Mouse (Mus musculus) heart, adult 8-10 months (tissue): ENCODE data around the gene Itgal. TPM values are rescaled to one million over a fixed set of nuclear protein-coding genes. Genes with fewer than 3 reads are reported as not detected.
A peak's percentile ranks its signal among the peaks of the same experiment; 100 is the strongest.
"Not testable (repeated sequence)": the region's sequence is repeated elsewhere in the genome, so short reads cannot be mapped to it uniquely, and the experiment has no call there.

Experiments used
- DNase-seq: peaks from one replicate; pipeline ENCODE4 v3.0.0; 2022; ENCODE audit warnings: low spot score
- total RNA-seq, 4 experiments: library from RNA; stranded (reverse); gene quantifications; 2 replicates each; pipeline ENCODE4 v1.2.4; 2022

Gene Itgal
- total RNA-seq, result 1 to 10 TPM; 1.1 to 2.0 (median 1.6) TPM

DNA sequence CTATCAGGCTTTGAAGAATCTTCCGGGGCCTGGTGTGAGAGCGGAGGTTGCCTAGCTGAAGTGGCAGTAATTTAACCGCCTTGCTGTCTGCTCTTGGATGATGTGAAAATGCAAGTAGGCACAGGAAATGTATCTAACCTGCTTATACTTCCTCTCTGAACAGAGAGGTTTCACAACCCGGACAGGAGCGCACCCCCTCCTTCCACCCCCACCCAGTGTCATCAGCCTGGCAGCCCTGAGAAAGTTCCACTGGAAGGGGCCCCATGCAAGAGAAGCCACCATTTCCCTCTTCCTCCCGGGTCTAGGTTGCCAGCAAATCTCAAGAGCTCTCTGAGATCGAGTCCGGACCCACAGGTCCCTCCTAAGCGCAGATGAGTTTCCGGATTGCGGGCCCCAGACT lies at the start of gene Itgal:
TSS of gene Itgal (plus strand) at position 163 of the 400 bp plus-strand sequence.
- DNase-seq, result no peak

DNA sequence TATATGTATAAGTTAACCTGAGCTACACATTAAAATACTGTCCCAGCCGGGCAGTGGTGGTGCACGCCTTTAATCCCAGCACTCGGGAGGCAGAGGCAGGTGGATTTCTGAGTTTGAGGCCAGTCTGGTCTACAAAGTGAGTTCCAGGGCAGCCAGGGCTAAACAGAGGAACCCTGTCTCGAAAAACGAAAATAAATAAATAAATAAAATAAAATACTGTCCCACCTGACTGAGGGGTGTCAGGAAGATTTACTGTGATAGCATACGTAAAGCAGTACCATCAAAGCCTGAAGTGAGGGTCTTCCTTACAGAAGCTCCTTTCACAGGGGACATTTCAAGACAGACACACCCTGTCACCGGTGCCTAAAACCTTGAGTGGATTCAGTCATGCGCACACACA lies 45.5 kb upstream of the Itgal start:
- not testable (repeated sequence) for DNase-seq

DNA sequence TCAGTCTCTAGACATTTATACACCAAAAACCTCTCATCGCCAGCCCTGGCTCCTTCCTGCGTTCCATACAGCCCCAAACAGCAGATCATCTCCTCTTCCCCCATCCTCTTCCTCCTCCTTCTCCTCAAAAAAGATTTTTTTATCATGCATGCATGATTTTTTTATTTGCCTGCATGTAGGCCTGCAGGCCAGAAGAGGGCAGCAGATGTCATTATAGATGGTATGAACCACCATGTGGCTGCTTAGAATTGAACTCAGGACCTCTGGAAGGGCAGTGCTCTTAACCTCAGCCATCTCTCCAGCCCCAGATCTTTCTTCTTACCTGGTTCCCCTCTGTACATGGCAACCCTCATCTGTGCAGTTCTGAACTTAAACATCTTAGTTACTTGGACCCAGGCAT lies 43.6 kb upstream of the Itgal start:
- DNase-seq, result no peak

DNA sequence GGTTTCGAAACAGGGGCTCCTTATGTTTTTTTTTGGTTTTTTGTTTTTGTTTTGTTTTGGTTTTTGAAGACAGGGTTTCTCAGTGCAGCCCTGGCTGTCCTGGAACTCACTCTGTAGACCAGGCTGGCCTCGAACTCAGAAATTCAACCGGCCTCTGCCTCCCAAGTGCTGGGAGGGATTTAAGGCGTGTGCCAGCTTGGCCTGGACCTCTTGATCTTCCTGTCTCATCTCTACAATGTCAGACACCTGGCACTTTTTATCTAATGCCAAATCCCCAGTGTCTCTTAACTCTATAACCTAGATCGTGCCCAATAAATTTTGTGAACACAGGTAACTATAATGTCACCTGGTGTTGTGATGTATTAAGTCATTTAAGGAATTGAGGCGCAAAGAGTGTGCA lies 42.7 kb upstream of the Itgal start:
- DNase-seq, result no peak

DNA sequence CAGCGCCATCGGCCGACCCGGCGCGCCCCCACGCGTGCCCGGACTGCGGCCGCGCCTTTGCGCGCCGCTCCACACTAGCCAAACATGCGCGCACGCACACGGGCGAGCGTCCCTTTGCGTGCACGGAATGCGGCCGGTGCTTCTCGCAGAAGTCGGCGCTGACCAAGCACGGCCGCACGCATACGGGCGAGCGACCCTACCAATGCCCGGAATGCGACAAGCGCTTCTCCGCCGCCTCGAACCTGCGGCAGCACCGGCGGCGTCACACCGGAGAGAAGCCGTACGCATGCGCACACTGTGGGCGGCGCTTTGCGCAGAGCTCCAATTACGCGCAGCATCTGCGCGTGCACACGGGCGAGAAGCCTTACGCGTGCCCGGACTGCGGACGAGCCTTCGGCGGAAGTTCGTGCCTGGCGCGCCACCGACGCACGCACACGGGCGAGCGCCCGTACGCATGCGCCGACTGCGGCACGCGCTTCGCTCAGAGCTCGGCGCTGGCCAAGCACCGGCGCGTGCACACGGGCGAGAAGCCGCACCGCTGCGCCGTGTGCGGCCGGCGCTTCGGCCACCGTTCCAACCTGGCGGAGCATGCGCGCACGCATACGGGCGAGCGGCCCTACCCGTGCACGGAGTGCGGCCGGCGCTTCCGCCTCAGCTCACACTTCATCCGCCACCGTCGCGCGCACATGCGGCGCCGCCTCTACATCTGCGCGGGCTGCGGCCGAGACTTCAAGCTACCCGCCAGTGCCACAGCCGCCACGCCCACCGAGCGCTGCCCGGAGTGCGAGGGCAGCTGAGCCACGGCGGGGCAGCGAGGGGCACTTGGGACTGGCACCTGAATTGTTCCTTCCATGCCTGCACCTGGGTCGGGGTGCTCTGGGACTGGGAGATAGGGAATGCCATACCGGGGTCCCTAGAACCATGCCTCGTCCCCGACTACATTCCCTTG lies 42.0 kb upstream of the Itgal start:
- DNase-seq, result peak; percentile 91

DNA sequence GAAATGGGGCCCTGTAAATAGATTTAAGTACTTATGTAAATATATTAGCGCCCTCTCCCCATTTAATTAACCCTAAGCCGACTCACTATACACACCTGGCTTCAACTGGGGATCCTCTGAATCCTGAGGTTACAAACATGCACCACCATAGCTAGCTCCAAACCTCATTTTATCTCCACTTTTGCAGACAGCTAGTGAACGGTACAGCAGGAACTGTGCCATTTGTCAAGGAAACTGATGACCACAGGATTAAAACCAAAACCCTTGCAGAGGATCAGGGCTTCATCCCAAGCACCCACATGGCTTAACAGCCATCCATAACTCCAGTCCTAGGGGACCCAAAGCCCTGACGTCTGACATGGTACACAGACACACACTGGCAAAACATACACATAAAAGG lies 41.1 kb upstream of the Itgal start:
- DNase-seq, result no peak

DNA sequence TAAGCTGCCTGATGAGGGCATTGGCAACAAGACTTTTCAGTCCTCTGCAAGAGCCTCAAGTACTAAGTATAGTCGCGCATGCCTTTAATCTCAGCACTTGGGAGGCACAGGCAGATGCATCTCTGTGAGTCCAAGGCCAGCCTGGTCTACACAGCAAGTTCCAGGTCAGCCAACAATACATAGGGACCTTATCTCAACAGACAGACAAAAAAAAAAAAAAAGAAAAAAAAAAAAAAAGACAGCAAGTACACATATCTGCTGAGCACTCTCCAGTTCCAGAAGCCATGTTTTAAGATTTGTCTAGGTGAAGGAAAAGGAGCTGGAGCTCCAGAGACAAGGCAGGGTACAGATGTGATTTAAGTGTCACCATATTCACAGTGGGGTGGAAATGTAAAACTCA lies 40.1 kb upstream of the Itgal start:
- no peak for DNase-seq

DNA sequence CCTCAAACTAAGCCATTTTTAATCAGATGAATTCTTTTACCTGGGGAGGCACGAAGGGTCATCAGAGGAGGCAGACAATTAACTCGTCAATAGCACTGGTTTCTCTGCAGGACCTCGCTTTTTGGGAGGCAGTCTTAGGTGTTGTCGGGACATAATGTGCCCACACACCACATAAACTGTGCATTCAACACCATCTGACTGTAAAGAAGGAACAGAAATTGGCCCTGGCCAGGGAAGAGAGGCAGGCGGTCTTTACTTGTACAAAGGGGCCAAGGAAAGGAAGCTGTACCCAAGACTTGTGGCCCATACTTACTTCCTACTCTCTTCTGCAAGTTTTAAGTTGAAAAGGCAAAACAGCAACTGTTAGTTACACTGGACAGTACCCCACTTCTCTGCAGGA lies 39.5 kb upstream of the Itgal start:
- DNase-seq, result no peak

DNA sequence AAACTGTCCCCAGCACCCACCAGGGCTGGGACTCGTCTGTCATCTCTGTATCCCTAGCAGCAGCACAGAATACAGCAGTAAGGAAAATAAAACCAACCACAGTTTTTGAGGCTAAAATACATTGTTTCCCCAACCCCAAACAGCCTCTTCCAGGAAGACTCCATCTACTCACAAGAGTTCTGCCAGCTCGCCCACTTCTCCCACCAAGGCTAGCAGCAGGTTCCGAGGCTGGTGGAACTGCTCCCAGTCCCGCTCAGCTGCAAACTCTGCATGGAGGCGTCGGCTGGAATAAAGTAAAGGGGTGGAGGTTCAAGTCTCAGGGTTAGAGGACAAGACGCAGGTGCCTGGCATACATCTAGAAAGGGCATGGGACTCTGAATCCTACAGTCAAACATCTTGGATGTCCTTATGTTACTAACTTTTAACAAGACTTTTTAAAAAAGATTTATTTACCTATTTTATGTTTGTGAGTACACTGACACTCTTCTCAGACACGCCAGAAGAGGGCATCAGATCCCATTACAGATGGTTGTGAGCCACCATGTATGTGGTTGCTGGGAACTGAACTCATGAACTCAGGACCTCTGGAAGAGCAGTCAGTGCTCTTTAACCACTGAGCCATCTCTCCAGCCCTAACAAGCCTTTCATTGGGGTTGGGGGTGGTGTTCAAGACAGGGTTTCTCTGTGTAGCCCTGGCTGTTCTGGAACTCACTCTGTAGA lies 36.7 kb upstream of the Itgal start:
- DNase-seq, result no peak

DNA sequence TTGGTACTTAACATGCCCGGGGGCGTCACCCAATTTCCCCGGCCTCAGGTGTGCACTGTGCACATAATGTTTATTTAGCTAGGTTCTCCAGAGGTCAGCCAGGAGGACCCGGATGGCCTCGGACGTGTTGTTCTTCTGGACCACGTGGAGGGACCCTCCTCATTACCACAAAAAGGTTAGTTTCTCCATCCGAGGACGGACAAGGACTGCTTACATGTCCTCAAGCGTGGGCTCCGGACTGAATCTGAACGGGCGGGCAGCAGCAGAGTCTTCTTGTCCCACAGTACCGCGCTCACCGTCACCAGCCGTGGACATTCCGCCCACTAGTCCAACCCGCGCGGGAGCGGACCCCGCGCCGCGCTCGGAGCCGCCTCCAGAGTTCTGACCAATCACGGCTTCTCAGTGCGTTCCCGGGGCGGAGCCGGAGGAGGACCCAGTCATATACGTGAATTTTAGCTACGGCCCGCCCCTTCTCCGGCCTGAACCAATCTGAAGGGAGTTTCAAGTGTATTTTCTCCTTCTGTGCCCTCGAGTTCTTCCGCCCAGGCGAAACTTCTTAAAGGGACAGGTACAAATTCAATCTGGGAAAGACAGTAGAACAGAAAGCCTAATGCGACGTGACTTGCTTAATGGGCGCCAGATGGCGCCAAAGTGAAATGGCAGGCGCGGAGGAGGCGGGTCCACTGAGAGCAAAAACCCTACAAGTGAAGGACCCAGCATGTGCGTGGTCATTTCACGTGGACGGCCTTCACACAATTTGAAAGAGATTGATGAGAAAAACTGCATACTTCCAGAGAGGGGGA lies 35.5 kb upstream of the Itgal start, which contains the start of gene Dctpp1:
TSS of gene Dctpp1 (minus strand) at position 401 of the 803 bp plus-strand sequence.
- peak; percentile 99 for DNase-seq

DNA sequence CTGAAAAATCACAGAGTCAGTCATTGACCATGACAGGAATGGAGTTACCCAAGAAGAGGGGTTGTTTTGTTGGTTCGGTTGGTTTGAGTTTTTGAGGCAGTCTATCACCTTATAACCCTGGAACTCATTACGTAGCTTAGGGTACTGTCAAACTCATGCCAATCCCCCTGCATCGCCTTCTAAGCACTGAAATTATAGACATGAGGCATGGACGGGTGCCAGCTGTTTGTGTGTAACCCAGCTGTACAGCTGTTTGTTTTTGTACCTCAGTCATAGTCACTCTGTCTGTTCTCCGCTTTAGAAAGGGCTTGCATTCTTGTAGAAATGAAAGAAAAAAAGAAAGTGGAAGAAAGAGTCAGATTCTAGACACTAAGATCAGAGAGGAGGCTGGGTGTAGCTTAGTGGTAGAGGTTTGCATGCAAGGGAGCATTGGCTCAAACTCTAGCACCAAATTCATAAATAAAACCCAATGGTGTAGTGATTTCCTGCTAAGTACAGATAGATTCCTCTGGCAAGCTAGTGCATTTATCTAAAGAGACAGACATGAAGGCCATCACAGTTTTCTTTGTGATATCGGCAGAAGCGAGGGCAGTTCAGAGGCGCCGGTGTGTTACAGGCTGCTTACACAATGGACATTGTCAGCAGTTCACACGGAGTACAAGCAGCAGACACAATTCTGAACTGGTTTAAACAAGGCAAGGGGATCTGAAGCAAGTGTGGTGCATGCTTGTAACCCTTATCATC lies 33.7 kb upstream of the Itgal start:
- no peak for DNase-seq

DNA sequence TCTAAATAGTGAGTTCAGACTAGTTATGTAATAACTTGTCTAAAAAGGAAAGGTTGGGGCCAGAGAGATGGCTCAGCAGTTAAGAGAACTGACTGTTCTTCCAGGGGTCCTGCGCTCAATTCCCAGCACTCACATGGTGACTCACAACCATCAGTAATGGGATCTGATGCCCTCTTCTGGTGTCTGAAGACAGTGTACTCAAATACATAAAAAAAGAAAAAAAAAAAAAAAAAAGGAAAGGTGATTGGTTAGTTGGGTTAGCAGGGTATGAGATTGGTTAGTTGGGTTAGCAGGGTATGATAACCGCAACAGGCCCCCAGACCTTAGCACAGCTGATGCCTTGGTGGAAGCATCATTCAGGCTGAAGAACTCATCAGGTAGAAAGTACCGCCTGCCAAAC lies 32.5 kb upstream of the Itgal start:
- no peak for DNase-seq

DNA sequence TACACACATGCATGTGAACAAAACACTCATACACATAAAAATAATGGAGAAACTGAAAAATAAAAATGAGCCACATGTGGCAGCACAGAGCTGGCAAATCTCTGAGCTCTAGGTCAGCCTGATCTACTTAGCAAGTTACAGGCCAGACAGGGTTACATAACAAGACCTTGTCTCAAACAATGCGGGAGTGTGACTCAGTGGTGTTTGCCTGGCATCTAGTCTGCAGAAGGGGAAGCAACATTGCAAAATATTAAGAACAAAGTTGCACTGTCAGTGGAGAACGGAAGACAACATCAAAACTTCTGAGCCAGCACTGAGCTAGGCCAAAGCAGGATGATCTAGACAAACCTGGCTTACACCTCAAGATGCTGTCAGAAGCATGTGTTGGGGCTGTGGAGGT lies 25.8 kb upstream of the Itgal start:
- DNase-seq, result no peak

DNA sequence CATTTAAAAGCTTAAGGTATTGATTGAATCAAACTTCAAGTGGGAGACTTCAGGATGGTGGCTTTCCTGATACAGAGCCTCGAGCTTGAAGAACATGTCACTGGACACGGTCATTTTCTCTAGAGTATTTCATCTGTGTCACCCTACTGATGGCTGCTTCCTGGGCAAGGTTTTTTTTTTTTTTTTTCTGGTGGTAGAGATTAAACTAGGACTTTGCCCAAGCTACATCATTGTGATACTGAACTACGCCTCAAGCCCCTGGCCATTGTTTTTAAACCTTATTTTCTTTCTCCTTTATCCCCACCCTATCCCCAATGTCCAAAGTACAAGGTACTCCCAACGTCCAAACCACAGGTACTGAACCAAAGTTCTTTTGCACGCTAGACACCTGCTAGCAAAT lies 25.4 kb upstream of the Itgal start:
- DNase-seq, result no peak

DNA sequence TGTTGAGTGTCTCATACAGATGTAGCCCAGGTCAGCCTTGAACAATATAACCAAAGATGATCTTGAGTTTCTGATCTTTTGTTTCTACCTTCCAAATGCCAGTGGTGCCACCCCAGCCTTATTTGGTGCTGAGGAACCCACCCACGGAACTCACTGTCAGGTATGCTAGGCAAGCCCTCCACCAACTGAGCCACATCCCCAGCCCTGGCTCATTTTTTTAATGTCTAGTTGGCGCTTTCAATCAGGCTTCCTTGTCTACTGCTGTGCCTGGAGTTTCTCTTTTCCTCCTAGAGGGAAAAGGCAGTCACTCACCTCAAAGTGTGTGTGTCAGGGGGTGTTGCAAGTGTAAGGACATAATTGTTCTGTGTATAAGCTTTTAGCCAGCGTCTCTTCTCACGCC lies 25.0 kb upstream of the Itgal start:
- no peak for DNase-seq

DNA sequence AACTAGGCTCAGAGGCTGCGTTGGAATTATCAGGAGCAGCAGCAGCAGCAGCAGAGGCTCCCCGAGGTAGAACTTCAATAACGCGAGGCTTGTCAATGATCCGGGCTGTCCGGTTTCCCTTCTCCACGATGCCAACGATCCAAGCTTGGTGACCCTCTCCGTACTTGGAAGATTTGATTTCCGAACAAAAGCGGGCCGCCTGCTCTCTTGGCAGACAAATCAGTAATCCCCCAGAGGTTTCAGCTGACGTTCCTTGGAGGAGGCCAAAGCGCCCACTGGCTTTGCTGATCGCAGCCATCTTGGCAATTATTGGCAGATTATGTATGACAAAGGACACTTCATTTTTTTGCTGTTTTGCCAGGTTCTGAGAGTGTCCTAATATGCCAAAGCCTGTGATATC lies 23.5 kb upstream of the Itgal start:
- no peak for DNase-seq

DNA sequence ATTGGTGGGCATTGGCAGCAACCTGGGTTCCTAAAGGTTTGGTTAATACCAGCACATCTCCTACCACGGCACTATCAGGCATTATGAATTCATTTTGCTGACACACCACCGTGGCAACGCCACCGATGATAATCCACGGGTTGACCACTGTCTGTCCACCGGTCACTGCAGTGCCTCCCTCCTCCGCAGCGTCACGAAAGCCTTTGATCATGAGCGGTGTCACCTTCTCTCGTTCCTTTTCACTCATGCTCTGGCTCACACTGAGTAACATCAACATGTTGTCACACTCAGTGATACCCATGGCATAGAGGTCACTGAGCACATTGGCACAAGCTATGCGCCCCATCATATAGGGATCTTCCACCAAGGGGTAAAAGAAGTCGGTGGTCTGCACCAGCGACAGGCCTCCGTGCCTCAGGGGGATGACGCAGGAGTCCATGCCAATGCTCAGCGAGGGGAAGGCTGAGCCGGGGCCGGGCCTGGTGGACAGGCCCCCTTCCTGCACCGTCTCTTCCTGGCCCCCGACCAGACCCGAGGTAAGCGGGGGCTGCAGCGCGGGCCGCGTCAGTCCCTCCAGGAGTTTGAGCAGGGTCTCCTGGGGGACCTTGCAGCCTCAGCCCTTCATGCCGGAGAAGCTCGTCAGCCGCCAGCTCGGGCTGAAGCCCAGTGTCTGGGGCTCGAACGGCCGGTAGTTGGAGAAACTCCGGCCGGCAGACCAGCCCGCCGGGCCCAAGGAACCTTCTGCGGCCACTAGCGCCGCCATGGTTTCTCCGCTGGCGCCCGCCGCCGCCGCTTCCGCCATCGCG lies 22.7 kb upstream of the Itgal start:
- no peak for DNase-seq

DNA sequence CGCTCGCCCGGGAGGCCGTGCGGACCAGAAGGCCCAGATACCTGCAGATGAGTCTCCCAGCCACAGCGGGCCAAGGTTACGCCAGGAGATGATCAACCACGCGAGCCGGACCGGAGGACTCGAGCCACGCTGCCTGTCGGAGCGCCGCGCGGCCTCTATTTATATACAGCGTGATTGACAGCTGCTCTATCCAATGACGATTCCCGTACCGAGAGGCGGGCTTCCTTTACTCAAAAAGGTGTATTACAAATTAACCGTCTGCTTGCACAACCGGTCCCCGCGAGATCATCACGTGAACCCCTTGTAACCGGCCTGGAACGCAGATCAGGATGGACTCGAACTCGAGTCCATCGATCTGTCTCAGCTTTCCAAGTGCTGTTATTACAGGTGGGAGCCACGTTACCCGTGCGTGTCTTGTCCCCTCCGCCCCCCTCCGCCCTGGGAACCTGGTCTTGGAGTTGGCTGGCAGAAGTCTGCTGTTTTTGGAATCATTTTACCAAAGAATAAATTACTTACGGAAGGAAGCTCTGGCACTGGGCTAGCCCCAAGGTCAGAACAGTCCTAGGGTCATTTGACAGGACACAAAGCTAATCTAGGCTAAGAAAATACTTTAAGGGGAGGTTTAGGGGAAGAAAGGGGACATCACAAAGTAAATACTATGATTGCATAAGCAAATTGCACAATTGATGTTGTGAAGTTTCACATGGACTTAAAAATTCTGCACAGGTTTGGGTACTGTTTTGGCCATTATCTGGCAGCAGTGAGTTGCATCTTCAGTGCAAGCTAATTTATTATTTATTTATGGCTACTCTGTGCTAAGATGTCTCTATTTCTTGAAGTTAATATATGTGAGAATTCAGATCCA lies 21.9 kb upstream of the Itgal start, which contains the start of gene Sephs2:
TSS of gene Sephs2 (minus strand) at position 131 of the 865 bp plus-strand sequence.
- peak; percentile 98 for DNase-seq

DNA sequence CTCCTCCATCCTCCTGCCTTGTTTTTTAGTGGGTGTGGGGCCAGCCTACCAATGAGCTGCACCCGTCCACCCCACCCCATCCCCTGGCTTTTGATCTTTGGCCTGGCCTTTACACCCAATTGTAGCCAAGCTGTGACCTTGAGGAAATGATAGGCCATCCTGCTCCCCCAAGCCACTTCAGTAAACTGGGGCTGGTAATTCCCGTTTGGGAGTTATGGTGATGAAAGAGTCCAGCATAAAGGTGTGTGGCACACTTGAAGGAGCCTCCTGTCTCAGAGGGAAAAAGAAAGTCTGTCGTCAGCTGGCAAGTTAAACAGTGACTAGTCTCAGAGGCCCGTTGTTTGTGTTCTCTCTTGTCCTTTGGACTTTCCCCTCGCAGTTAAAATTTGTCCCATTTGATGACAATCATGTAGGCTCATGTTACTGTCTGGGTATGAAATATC lies 19.5 kb upstream of the Itgal start:
- no peak for DNase-seq
